Mouse (Mus musculus): ENCODE data around the gene Rhbdf2. TPM values are rescaled to one million over a fixed set of nuclear protein-coding genes. Genes with fewer than 3 reads are reported as not detected.
A peak's percentile ranks its signal among the peaks of the same experiment; 100 is the strongest.

Rhbdf2 gene
- polyA plus RNA-seq, 1 experiment from 2014 or later: 4.3 TPM

- peaks cover 65% of the 10 kb centered on the region for H3K4me1 ChIP-seq
- no peak overlapping the region for H3K4me2 ChIP-seq
- H3K27ac ChIP-seq: no peak overlapping the region
- no peaks in the 10 kb centered on the region for H3K36me3 ChIP-seq
- no peaks in the 10 kb centered on the region for H3K9me3 ChIP-seq
- no peak overlapping the region for H3K9ac ChIP-seq
- H3K27me3 ChIP-seq: no peaks in the 10 kb centered on the region
- no peak for ATAC-seq (ENCODE audit: insufficient number of reproducible peaks, insufficient read depth, low FRiP score, low TSS enrichment, low read depth)
- 66% methylated on average over 6 of the region's 6 CpGs for WGBS
- no peak overlapping the region for H3K4me3 ChIP-seq
Measured at GRCm38 (mm10) chr11:116574982-116575381, 51.8 kb downstream of the Rhbdf2 start.

GRCm38 (mm10) chr11:116574486-116574885, 52.3 kb downstream of the Rhbdf2 start:
- Histone ChIP-seq H3K27me3 (no peaks in the 10 kb centered on the region), H3K4me2 (no peak overlapping the region), H3K9me3 (no peaks in the 10 kb centered on the region), H3K4me1 (peaks cover 61% of the 10 kb centered on the region), H3K36me3 (no peaks in the 10 kb centered on the region), H3K9ac (no peak overlapping the region), H3K4me3 (no peak overlapping the region), H3K27ac (no peak overlapping the region)
- no peak for ATAC-seq (ENCODE audit: insufficient number of reproducible peaks, insufficient read depth, low FRiP score, low TSS enrichment, low read depth)
- WGBS: 58% methylated on average over 6 of the region's 6 CpGs

GRCm38 (mm10) chr11:116572756-116573543, 53.9 kb downstream of the Rhbdf2 start:
- H3K9ac ChIP-seq: no peak overlapping the region
- no peak overlapping the region for H3K4me3 ChIP-seq
- H3K27me3 ChIP-seq: no peaks in the 10 kb centered on the region
- H3K4me1 ChIP-seq: peaks cover 49% of the 10 kb centered on the region
- no peak for ATAC-seq (ENCODE audit: insufficient number of reproducible peaks, insufficient read depth, low FRiP score, low TSS enrichment, low read depth)
- WGBS: 46% methylated on average over 12 of the region's 12 CpGs
- H3K9me3 ChIP-seq: no peaks in the 10 kb centered on the region
- H3K36me3 ChIP-seq: no peaks in the 10 kb centered on the region
- no peak overlapping the region for H3K4me2 ChIP-seq
- H3K27ac ChIP-seq: no peak overlapping the region

- no peaks in the 10 kb centered on the region for H3K36me3 ChIP-seq
- 82% methylated on average over 19 of the region's 19 CpGs for WGBS
- H3K27ac ChIP-seq: no peak overlapping the region
- H3K4me3 ChIP-seq: no peak overlapping the region
- no peak for ATAC-seq (ENCODE audit: insufficient number of reproducible peaks, insufficient read depth, low FRiP score, low TSS enrichment, low read depth)
- H3K9me3 ChIP-seq: no peaks in the 10 kb centered on the region
- no peak overlapping the region for H3K9ac ChIP-seq
- no peaks in the 10 kb centered on the region for H3K27me3 ChIP-seq
- no peak overlapping the region for H3K4me2 ChIP-seq
- peaks cover 52% of the 10 kb centered on the region for H3K4me1 ChIP-seq
Measured at GRCm38 (mm10) chr11:116571767-116572679, 54.8 kb downstream of the Rhbdf2 start.

- ATAC-seq (ENCODE audit: insufficient number of reproducible peaks, insufficient read depth, low FRiP score, low TSS enrichment, low read depth): no peak
- Histone ChIP-seq H3K27ac (no peak overlapping the region), H3K9ac (no peak overlapping the region), H3K27me3 (no peaks in the 10 kb centered on the region), H3K9me3 (no peaks in the 10 kb centered on the region), H3K4me3 (no peak overlapping the region), H3K36me3 (no peaks in the 10 kb centered on the region), H3K4me2 (no peak overlapping the region), H3K4me1 (peaks cover 43% of the 10 kb centered on the region)
- 88% methylated on average over 7 of the region's 7 CpGs for WGBS
Measured at GRCm38 (mm10) chr11:116570821-116571220, 56.0 kb downstream of the Rhbdf2 start.

GRCm38 (mm10) chr11:116567531-116567930, 59.3 kb downstream of the Rhbdf2 start:
- Histone ChIP-seq H3K4me1 (peaks cover 12% of the 10 kb centered on the region), H3K9me3 (no peaks in the 10 kb centered on the region), H3K27me3 (no peaks in the 10 kb centered on the region), H3K36me3 (peaks cover 11% of the 10 kb centered on the region; the same call in 1 of the 2 replicates), H3K9ac (0 out of 2 replicates have a peak overlapping the region, but pooled peaks have one; percentile 32), H3K4me2 (no peak overlapping the region), H3K27ac (0 out of 2 replicates have a peak overlapping the region, but pooled peaks have one; percentile 28), H3K4me3 (no peak overlapping the region)
- WGBS: 72% methylated on average over 8 of the region's 8 CpGs
- no peak for ATAC-seq (ENCODE audit: insufficient number of reproducible peaks, insufficient read depth, low FRiP score, low TSS enrichment, low read depth)

GRCm38 (mm10) chr11:116565283-116566041, 61.4 kb downstream of the Rhbdf2 start:
- H3K4me2 ChIP-seq: no peak overlapping the region
- no peak for ATAC-seq (ENCODE audit: insufficient number of reproducible peaks, insufficient read depth, low FRiP score, low TSS enrichment, low read depth)
- H3K4me3 ChIP-seq: no peak overlapping the region
- no peaks in the 10 kb centered on the region for H3K27me3 ChIP-seq
- H3K9ac ChIP-seq: no peak overlapping the region
- 64% methylated on average over 7 of the region's 7 CpGs for WGBS
- H3K9me3 ChIP-seq: no peaks in the 10 kb centered on the region
- H3K4me1 ChIP-seq: peaks cover 11% of the 10 kb centered on the region
- H3K27ac ChIP-seq: no peak overlapping the region
- H3K36me3 ChIP-seq: peaks cover 14% of the 10 kb centered on the region; the same call in 1 of the 2 replicates

- no peak overlapping the region for H3K4me2 ChIP-seq
- H3K4me1 ChIP-seq: peaks cover 30% of the 10 kb centered on the region
- no peak for ATAC-seq (ENCODE audit: insufficient number of reproducible peaks, insufficient read depth, low FRiP score, low TSS enrichment, low read depth)
- H3K9ac ChIP-seq: no peak overlapping the region
- no peak overlapping the region for H3K27ac ChIP-seq
- no peaks in the 10 kb centered on the region for H3K9me3 ChIP-seq
- WGBS: 60% methylated on average over 6 of the region's 6 CpGs
- no peaks in the 10 kb centered on the region; the same call in 1 of the 2 replicates for H3K36me3 ChIP-seq
- H3K27me3 ChIP-seq: no peaks in the 10 kb centered on the region
- H3K4me3 ChIP-seq: no peak overlapping the region
Measured at GRCm38 (mm10) chr11:116556308-116556707, 70.5 kb downstream of the Rhbdf2 start.

GRCm38 (mm10) chr11:116555572-116555971, 71.2 kb downstream of the Rhbdf2 start:
- Histone ChIP-seq H3K4me3 (no peak overlapping the region), H3K27me3 (no peaks in the 10 kb centered on the region), H3K4me1 (peaks cover 37% of the 10 kb centered on the region), H3K9me3 (no peaks in the 10 kb centered on the region), H3K36me3 (no peaks in the 10 kb centered on the region; the same call in 1 of the 2 replicates), H3K4me2 (no peak overlapping the region), H3K27ac (no peak overlapping the region), H3K9ac (no peak overlapping the region)
- ATAC-seq (ENCODE audit: insufficient number of reproducible peaks, insufficient read depth, low FRiP score, low TSS enrichment, low read depth): no peak
- 94% methylated on average over 1 of the region's 1 CpGs for WGBS

- Histone ChIP-seq H3K27ac (no peak overlapping the region), H3K36me3 (no peaks in the 10 kb centered on the region; the same call in 1 of the 2 replicates), H3K9ac (no peak overlapping the region), H3K4me3 (no peak overlapping the region), H3K4me1 (peaks cover 44% of the 10 kb centered on the region), H3K9me3 (no peaks in the 10 kb centered on the region), H3K4me2 (no peak overlapping the region), H3K27me3 (no peaks in the 10 kb centered on the region)
- no peak for ATAC-seq (ENCODE audit: insufficient number of reproducible peaks, insufficient read depth, low FRiP score, low TSS enrichment, low read depth)
- WGBS: 37% methylated on average over 12 of the region's 12 CpGs
Measured at GRCm38 (mm10) chr11:116554171-116554878, 72.5 kb downstream of the Rhbdf2 start.
